Mouse (Mus musculus): Measurements from ENCODE around the gene Dock1.

Gene Dock1

GRCm38 (mm10) chr7:135063886-135064285 is 393.4 kb downstream of the Dock1 start:
- peak; percentile 84 for DNase-seq

DNA sequence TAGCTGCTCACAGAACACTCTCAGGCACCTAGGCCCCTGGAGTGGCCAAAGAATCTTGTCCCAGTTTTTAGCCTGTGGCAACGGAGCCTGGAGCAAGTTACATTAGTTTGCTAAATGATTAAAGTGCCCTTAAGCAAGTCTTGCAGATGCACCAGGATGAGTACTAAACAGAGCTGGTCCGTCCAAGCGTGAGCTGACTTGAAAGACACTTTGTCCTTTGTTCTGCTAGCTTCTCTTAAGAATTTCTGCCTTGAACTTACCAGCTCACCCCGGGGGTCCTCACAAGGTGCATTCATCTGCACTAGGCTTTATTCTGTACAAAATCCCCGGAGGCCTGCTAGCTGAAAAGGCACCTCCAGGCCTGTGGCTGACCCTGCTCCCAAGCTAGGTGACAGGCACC is 394.8 kb downstream of the Dock1 start:
- no peak for DNase-seq

GRCm38 (mm10) chr7:135068887-135069286 is 398.4 kb downstream of the Dock1 start:
- DNase-seq = no peak

DNA sequence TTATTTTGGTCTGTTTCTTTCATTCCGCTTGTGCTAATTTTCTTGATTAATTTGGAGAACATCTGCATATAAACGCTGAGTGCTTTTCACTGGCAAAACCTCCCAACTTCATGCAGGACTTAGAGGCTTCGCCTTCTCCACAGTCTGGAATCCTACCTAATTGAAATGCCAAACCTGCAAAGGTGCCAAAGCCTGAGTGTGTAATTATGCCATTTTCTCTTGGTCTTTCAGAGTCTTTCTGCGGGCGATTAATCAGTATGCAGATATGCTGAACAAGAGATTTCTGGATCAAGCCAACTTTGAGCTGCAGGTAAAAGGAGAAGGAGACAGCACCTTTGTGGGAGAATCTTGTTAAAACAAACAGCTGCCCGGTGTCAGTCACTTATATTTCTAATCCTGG is 406.4 kb downstream of the Dock1 start:
- no peak for DNase-seq

GRCm38 (mm10) chr7:135077340-135077739 is 406.9 kb downstream of the Dock1 start:
- no peak for DNase-seq

- no peak for DNase-seq
These were observed 407.4 kb downstream of the Dock1 start for GRCm38 (mm10) chr7:135077806-135078205.

DNA sequence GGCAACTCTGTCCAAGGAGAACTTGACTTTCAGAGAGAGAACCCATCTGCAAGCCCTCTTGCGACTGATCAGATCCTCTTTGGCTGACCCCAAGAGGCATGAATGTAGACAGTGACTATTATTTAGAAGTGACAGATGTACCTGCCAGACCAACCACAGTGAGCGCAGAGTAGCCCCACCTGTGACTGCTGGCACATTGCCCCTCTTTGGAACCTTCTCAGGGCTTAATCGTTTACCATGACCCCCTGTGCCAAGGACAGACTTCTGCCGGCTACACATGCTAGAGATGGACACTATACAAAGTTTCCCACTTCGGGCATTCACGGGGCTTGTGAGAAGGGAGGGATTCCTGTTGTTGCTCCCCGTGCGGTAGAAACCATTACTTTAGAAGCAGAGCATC is 413.0 kb downstream of the Dock1 start:
- no peak for DNase-seq

DNA sequence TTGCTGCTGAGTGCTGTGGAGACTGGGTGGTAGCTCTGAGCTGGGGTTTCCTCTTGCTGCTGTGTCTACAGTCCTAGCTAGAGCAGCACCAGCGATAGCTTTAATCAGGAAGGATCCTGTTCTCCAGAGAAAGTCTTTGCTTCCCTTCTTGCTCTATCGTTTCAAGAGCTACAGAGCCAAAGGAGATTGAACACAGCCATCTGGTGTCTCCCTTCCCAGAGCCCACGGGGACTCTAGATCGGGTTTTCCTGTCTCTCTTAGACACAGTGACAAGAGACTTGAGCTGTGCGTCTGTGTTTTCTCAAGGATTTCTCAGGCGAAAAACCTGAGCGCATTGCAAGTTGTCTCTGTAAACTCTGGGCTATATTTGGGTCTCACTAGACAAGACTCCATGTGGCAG is 413.6 kb downstream of the Dock1 start:
- DNase-seq = no peak

GRCm38 (mm10) chr7:135086556-135086955 is 416.1 kb downstream of the Dock1 start:
- peak; percentile 82 for DNase-seq

DNA sequence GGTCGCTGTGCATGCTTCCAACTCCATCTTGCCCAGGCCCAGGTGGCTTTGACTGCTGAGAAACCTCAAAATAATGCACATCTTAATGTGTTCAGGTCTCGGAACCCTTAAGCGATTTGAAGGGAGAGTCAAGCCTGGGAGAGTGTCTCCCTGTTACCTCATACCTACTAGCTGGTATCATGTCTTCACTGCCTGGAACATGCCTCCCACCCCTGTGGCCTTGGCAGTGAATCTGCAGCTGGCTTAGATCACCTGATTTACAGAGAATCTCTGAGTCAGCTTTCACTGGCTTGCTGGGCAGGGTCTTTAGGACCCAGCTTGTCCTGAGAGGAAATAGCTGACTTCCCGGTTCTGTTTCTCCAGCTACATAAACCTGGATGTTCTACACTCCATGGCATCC is 419.2 kb downstream of the Dock1 start:
- DNase-seq = no peak

- no peak for DNase-seq
These were observed 423.4 kb downstream of the Dock1 start for GRCm38 (mm10) chr7:135093851-135094250.

DNA sequence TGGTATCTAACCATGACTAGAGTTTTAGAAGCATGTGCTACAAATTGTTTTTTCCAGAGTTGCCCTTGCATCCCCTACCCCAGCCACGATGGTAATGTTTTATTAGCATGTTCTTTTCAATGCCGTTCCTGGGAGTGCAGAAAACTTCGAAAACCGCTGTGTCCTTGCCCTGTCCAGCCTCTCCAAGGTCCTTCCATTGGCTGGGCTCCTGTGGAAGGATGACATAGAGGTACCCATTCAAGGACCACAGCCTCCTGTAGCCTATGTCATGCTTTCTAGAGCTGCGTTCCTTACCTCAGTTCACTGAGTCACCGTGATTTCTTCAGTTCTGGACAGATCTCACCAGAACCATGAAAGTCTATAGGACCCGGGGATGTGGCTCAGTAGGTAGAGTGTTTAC is 431.5 kb downstream of the Dock1 start:
- no peak for DNase-seq

DNA sequence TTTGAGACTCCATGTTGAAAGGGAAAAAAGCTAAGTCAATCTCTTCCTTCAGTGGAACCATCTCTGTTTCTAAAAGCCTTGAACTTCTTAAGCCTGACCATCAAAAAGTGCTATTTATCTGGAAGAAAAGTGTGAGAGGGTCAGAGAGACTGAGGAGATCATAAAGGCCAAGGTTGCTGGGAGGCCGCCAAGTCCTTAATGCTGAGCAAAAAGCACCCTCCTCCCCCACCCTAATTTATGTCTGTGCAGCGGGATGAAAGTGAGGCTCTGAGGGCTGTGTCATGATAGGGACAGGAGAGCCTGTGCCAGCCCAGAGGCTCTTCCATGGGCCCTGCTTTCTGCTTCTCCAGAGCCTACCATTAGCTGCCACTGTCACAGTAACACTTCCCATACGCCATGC is 436.1 kb downstream of the Dock1 start:
- DNase-seq = no peak

DNA sequence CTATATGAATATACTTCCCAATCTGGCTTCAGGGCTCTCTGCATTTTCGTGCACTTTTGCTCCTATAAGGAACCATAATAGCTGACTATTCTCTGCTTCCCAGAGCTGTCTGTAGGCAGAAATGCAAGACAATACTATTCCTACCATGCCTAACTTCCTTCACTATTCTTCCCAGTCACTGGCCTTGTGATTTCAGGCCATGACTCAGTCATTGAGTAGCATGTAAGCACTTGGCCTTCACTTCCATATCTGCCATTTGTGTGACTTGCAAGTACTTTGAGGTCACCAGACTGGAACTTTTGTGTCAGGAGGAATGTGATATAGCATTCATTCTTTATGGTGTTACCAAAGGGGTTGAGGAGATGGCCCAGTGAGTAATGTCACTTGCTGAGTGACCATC is 439.9 kb downstream of the Dock1 start:
- no peak for DNase-seq

DNA sequence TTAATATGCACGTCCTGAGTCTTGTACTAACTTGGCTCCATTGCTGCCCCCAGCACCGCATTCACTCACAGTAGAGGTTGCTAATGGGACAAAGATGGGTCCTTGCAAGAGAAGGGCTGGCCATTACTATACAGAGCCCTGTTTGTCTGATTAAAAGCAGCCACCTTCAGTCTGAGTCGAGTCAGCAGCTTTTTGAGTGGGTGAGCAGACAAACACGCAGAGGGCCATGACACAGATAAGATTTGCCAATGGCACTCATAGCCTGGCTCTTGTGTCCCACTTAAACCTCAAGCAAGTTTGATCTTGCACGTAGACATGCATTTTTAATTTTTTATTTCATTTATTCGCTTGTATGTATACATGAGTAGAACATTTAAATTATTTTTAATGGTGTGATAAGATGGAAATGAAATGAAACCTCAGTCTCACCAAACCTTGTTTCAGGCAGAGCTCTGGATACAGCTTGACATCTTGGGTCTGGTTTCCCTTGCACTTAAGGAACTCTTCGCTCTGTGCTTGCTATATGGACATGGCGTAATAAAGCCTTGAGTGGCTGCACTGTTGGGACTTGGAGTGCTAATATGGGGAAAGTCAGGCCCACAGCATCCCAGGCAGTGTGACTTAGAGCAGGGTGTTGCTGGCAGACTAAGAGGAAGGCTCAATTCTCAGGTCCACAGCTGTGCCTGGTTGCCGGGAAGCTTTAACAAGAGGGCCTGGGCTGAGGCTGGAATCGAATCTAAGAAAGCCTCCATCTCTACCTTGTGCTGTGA is 455.0 kb downstream of the Dock1 start:
- no peak for DNase-seq

GRCm38 (mm10) chr7:135132461-135132860 is 462.0 kb downstream of the Dock1 start:
- no peak for DNase-seq

- no peak for DNase-seq
These were observed 464.2 kb downstream of the Dock1 start for GRCm38 (mm10) chr7:135134619-135135018.

DNA sequence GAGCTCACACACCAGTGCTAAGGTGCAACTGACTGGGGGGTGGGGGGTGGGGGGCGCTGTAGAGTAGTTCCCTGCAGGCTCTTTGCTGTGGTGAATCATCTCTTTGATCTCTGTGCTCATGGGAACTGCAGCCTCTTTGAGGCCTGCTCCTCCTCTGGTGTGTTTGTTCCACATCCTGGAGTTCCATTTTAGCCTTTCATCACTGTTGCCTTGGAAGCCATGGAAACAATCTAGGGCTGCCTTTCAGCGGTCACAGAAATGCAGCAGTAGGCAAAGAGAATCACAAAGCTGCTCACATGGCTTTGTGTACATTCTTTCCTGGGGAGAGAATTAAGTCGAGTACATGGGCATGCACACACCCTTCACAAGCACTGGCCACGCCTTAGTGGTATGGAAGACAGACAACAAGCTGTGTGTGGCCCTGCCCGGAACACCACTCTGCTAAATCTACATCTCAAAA is 468.7 kb downstream of the Dock1 start:
- DNase-seq = peak; percentile 45

DNA sequence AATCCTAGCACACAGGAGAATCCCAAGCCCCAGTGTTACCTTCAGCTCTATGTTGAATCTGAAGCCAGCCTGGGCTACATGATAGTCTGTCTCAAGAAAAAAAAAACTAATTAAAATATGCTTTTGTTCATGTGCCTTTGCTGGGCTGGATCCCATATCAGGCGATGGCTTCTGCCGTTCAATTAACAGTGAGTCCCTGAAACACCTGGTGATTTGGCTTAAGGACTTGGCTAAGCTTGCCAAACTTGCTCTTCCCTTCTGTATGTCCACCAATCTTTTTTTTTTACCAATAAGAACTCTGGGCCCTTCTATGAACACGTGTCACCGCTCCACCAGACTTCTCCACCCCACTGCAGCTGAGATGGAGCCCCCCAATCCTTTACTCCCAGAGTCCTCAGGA is 474.3 kb downstream of the Dock1 start:
- no peak for DNase-seq

DNA sequence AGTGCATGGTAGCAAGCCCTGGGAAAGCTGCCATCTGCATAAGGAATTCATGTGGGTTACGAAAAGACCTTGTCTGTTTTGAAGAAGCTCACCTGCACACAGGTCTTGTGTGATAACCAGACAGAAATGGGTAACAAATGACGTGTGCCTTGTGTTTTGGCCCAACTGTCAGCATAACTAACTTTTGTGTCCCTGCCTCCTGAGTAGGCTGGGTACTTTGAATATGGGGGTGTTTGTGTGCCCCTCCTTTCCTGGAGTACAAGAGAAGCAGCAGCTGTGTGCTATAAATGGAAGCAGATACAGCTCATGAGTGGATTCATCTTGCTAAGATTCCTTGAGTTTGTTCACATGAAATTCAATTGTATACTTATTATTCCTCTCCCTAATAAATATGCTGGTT is 480.5 kb downstream of the Dock1 start:
- DNase-seq = no peak

DNA sequence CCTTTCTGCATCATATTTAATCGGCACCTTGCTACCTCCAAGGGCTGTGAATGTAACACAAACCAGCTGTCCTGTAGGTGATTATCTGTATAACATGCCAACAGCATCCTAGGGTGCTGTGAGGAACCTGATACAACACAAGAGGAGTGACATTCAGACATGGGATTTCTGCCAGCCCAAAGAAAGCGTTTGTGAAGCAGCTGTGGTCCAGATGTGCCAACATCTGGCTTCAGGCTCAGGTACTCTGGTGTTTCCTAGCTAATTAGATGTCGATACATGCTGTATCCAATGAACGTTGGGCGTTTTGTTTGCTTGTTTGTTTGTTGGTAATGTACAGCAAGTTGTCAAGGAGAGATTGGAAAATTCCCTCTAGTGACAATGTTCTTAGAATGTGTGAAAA is 487.1 kb downstream of the Dock1 start:
- DNase-seq = peak; percentile 43

GRCm38 (mm10) chr7:135158381-135158780 is 487.9 kb downstream of the Dock1 start:
- peak; percentile 80 for DNase-seq

DNA sequence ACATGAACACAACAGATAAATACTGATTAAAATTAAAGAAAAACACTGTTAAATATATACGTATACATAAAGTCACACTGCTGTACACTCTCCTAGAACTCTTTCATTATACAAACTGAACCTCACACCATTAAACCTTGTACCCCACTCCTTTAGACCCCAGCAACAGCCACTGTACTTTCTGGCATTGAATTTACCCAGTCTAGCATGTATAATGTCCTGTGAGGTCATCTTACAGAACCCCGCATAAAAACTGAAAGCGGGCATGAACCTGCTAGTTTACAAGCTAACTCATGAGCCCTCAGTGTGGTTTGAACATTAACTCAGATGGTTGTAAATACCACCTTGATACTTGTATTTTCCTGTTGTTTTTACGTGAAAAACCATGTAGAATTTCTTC is 489.2 kb downstream of the Dock1 start:
- no peak for DNase-seq

GRCm38 (mm10) chr7:135165155-135165554 is 494.7 kb downstream of the Dock1 start:
- DNase-seq = no peak

GRCm38 (mm10) chr7:135169936-135170335 is 499.5 kb downstream of the Dock1 start:
- peak; percentile 41 for DNase-seq

Data from heart, adult 11 months (tissue).